Mouse (Mus musculus): ENCODE data around the gene Cul1.

Cul1 gene

GRCm38 (mm10) chr6:47472444-47472843 lies 19.2 kb downstream of the Cul1 start:
- no peak for DNase-seq (ENCODE audit: low spot score)

- no peak for DNase-seq (ENCODE audit: low spot score)
Measured at GRCm38 (mm10) chr6:47482027-47482426, 28.8 kb downstream of the Cul1 start.

- DNase-seq (ENCODE audit: low spot score), result no peak
Measured at GRCm38 (mm10) chr6:47494562-47494961, 41.4 kb downstream of the Cul1 start.

- no peak for DNase-seq (ENCODE audit: low spot score)
Measured at GRCm38 (mm10) chr6:47520030-47520429, 66.8 kb downstream of the Cul1 start.

- DNase-seq (ENCODE audit: low spot score), result no peak
Measured at GRCm38 (mm10) chr6:47522431-47522830, 69.2 kb downstream of the Cul1 start.

GRCm38 (mm10) chr6:47525041-47525440 lies 71.8 kb downstream of the Cul1 start:
- no peak for DNase-seq (ENCODE audit: low spot score)

GRCm38 (mm10) chr6:47526446-47526845 lies 73.2 kb downstream of the Cul1 start:
- no peak for DNase-seq (ENCODE audit: low spot score)

- no peak for DNase-seq (ENCODE audit: low spot score)
Measured at GRCm38 (mm10) chr6:47527129-47527528, 73.9 kb downstream of the Cul1 start.

- no peak for DNase-seq (ENCODE audit: low spot score)
Measured at GRCm38 (mm10) chr6:47527655-47528054, 74.5 kb downstream of the Cul1 start.

- DNase-seq (ENCODE audit: low spot score), result no peak
Measured at GRCm38 (mm10) chr6:47532547-47532946, 79.3 kb downstream of the Cul1 start.

GRCm38 (mm10) chr6:47535333-47535732 lies 82.1 kb downstream of the Cul1 start:
- no peak for DNase-seq (ENCODE audit: low spot score)

GRCm38 (mm10) chr6:47552280-47552679 lies 99.1 kb downstream of the Cul1 start:
- DNase-seq (ENCODE audit: low spot score), result no peak

- no peak for DNase-seq (ENCODE audit: low spot score)
Measured at GRCm38 (mm10) chr6:47559287-47559686, 106.1 kb downstream of the Cul1 start.

- DNase-seq (ENCODE audit: low spot score), result no peak
Measured at GRCm38 (mm10) chr6:47560407-47560806, 107.2 kb downstream of the Cul1 start.

- DNase-seq (ENCODE audit: low spot score), result no peak
Measured at GRCm38 (mm10) chr6:47560846-47561245, 107.6 kb downstream of the Cul1 start.

GRCm38 (mm10) chr6:47561426-47561825 lies 108.2 kb downstream of the Cul1 start:
- DNase-seq (ENCODE audit: low spot score), result no peak

GRCm38 (mm10) chr6:47565326-47566035 lies 112.3 kb downstream of the Cul1 start:
- no peak for DNase-seq (ENCODE audit: low spot score)

GRCm38 (mm10) chr6:47572887-47573286 lies 119.7 kb downstream of the Cul1 start:
- no peak for DNase-seq (ENCODE audit: low spot score)

Measured in layer of hippocampus, adult 9-10 months (tissue).